Mouse (Mus musculus) thymus, postnatal 14 days (tissue): Measurements from ENCODE around the gene Rpl38.

Source experiments
- DNase-seq: peaks from one replicate; pipeline ENCODE4 v3.0.0; 2021

Rpl38 gene

DNA sequence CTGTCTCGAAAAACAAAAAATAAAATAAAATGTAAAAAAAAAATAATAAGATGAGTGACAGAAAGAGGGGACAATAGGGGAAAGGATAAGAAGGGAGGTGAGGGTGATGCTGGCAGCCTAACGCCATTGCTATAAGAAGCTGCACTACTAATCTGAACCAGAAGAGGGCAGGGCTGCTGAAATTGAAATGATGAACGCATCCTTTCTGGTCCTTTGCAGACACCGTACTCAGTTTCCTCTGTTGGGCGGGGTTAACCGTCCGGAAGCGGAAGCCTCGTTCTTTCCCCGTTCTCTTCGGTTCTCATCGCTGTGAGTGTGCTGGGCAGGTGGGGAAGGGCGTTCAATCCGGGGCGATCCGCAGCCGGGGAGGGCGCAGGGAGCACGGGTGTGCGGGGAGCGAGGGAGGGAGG lies at the start of gene Rpl38:
TSS of gene Rpl38 (plus strand) at position 224 of the 410 bp plus-strand sequence.
- DNase-seq = peak; percentile 94

DNA sequence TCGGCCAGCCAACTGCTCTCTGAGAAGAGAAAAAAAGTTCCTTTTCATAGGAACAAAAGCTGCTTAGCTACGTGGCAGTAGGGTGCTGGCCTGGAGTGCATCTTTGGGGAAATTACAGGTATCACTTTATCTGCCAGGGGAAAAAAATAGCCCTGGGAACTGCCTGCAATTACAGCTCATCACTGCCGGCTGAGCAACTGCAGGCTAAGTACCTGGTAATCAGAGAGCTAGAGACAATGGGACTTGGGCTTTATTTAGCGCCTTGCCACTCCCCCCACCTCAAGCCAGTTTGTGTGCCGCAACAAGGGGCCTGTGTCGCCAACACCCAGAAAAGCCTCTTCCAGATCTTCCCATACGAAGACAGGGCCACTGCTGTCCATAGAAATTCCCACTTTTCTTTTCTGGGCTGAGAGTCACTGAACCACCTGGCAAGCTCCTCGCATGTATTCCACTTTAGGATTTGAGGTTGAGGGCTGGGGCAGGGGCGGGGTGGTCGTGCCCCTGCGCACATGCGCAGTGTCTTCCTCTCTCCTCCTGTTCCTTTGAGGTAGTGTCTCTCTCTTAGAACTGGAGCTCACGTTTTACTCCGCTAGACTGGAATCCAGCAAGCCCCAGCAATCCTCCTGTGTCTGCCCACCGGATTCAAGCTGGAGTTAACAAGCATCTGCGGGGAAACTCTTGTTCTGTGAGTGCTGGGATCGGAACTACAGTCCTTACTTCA lies 49.5 kb upstream of the Rpl38 start:
- DNase-seq = no peak

DNA sequence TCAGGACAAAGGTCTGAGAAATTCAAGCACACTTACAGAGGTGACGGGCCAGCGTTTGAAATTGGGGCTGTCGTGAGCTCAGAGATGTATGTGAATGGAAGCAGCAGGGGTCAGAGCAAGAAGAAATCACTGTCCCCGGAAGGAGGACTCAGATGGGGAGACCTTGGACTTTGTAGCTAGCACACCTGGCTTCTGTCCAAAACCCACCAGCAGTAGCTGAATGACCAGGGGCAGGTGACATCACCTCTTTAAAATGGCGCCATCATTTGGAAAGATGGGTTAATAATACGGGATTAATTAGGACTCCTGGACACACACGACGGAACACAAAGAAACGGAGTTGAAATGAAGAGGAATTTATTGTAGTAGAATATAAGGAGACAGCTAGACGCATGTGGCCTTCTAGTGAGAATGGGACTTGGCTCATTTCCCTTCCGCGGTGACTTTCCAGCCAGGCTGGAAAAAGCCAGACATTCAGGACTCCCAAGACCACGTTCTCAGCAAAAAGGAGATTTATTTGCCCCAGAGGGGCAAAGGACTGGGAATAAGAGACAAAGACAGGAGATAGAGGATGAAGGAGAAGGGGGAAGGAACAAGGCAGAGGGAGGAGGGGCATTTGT lies 42.1 kb upstream of the Rpl38 start:
- no peak for DNase-seq

DNA sequence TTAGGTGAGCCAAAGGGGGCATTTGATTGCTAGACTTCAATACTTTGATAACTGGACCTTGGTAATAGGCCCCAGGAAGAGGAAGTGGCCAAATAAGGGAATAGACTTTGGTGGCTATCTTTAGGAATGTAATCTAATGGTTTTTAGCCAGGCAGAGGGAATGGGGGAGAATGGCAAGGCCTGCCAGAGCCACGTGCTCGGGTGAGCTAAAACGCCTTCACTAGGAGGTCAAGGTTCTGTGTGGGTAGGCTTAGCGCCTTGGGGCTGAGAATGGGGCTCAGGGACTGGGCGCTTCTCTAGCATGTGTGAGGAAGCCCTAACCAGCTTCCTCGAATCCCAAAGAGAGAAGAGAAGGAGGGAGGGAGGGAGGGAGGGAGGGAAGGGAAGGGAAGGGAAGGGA lies 41.3 kb upstream of the Rpl38 start:
- no peak for DNase-seq

DNA sequence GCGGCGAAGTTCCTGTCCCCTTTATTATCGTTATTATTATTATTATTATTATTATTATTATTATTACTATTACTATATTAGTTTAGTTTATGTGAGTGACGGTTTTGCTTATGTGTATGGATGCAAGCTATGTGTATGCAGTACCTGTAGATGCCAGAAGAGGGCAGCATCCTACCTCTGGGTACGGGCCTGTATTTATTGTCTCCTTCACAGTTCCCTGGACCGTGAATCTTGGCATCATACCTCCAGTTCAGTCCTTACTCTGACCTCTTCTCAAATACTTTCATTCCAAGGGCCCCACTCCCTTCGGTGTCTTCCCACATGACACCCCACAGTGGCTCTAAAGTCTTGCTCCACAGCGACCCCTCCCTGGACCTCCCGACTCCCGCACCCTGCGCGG lies 40.3 kb upstream of the Rpl38 start:
- peak; percentile 21 for DNase-seq

DNA sequence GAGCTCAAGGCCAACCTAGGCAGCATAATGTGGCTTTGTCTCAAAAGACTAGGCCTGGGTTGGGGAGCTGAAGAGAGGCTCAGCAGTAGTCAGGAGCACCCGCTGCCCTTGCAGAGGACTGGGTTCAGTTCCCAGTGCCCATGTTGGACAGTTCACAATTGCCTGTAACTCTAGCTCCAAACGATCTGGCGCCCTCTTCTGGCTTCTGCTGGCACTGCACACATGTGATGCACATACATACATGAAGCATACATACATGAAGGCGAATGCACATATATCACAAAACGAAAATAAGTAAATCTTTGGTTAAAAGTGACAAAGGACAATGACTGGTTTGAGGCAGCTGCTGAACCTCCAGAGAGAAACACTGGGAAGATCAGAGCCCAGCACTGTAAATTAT lies 38.3 kb upstream of the Rpl38 start:
- DNase-seq = peak; percentile 14

DNA sequence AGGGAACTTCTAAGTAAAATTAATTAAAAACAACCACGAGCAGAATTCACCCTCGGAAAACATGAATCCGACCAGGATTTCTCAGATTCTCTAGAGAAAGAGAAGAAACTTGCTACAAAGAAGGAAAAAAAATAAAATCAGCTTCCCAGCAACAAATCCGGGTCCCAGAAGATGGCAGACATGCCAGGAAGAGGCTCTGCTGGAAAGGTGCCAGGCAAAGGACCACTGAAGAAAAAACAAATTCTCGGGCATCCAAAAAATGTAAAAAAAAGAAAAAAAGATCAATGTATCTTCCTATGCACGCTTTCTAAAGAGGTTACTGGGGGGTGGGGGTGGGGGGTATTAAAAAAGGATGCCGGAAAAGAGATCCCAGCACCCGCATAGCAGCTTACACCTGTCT lies 36.1 kb upstream of the Rpl38 start:
- no peak for DNase-seq

DNA sequence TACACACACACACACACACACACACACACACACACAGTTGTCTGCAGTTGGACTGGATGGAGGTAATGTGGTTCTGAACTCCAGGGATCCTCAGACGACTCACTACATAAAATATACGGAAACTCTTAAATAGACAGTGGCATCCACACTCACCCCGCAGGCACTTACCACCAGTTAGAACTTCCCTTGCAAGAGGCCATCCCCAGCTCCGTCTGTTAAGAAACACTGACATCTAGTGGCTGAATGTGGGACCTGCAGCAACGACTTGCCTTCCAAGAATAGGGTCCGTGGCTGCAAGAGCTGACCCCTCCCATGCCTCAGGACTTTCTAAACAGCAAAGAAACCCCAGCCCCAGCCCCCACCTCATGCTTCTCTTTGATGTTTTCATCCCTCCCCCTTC lies 32.0 kb upstream of the Rpl38 start:
- peak; percentile 86 for DNase-seq

DNA sequence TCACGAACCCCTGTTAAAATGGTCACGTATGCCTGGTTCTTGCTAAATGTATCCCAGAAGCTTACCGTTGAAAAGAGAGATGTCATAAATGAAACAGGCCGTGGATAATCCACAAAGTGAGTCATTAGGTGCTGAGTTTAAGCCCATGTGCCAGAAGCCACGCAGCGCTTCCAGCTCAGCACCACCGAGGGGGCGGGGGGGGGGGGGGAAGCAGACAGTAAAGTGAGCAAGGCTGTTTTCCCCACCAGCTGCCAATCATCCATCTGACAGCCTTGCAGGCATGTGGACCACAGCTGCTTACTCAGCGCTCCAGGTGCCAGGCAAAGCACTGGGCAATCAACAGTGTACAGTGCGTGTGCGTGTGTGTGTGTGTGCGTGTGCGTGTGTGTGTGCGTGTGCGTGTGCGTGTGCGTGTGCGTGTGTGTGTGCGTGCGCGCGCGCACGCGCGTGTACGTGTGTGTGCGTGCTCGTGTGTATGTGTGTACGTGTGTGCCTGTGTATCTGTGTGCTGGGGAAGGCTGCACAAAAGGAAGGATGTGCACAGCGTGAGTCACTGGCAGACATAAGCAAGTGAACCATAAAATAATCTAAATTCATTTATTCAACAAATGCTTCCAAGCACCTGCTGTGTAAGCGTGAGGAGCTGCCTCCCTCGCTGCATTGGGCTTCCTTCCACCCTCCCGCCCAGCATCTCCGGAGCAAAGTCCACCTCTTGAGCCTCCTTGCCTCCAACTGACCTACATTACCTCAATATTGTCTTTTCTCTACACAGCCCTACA lies 31.4 kb upstream of the Rpl38 start:
- no peak for DNase-seq

DNA sequence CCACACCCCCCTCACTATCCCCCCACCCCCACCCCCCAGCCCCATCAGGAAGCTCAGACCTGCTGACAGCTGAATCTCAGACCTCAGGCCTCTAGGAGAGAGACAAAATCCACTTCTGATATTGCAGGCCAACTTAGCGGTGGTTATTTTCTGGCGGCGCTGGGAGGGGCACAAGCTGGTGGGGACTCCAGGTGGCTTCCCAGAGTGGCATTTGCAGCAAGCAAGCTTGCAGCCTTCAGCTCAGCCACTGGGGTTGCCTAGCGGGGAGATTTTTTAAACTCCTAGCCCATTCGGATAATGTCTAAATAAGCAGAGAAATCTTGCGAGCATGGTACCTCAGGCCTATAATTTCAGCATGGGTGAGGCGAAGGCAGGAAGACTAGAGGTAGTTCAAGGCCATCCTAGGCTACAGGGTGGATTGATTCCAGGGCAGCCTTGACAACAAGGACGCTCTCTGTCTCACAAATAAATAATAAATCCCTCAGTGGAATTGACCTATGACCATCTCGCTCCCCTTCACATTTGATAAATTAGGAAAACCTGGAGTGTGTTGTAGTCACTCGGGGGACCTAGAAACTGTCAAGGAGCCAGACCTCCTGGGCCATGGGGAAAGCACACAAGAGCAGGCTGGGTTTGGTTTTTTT lies 29.6 kb upstream of the Rpl38 start:
- no peak for DNase-seq

DNA sequence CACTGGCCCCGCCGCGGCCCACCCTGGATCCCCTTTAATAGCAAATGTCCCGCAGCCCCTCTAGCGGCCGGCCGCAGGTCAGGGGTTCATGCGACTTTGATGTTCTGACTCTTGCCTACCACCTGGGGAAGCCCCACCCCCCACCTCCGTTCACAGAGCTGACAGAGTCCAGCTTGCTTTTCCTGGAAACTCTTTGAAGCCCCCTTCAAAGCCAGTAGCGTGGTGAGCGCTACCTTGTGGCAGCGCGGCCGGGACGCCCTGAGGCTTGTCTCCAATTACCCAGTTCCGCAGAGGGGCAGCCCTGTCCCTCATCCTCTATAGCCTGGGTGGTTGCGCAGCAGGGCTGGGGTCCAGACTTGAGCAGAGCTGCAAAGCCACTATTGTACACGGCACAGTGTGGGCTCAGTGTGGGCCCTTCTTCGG lies 28.6 kb upstream of the Rpl38 start:
- peak; percentile 28 for DNase-seq

DNA sequence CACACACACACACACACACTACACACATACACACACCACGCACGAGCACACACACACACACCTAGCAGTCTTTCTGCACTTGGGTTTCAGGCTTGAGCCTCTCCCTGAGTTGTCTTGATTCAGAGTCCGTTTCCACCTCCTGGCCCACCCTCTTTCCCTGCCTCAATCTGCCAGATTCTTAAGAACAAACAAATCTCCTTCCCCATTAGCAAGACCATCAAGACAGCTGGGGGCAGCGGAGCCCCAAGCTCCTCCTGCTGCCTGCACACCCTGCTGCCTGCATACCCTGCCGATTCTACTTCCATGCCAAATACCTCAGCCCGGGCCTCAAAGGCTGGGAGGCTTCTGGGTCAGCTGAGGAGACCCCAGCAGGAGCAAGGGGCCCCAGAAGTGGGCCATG lies 27.7 kb upstream of the Rpl38 start:
- no peak for DNase-seq

DNA sequence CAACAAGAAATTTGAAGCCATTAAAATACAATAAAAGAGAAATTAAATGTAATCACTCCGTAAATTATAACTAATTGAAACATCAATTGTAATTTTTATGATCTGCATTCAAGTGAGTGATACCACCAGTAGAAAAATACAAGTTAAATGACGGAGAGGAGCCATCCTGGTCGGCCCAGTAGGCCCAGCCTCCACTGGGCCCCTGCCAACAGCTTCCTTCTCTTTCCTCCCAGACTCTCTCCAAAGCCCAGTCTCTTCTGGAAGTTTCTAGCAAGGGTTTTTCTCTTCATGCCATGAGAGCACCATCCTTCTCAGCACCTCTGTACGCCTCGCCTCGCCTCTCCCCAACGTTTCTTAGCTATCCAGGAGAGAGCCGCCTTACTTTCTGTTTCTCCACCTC lies 27.2 kb upstream of the Rpl38 start:
- DNase-seq = no peak

DNA sequence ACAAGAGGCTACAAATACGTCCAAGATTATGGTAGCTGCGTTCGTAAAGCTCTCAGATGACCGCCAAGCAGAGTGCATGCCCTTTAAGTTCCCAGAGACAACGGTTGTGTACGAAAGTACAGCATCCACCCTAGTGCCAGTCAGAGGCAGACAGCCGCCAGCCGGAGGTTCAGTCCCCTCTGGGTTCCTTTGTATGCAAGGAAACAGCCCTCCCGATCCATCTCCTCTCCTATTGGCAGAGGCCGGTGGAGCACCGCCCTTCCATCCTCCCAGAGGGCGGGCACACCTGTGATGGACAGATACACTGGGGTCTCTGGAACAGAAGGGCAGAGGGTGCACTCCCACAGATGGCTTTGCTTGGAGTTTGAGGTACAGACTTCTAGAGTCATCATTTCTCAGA lies 26.1 kb upstream of the Rpl38 start:
- DNase-seq = no peak

DNA sequence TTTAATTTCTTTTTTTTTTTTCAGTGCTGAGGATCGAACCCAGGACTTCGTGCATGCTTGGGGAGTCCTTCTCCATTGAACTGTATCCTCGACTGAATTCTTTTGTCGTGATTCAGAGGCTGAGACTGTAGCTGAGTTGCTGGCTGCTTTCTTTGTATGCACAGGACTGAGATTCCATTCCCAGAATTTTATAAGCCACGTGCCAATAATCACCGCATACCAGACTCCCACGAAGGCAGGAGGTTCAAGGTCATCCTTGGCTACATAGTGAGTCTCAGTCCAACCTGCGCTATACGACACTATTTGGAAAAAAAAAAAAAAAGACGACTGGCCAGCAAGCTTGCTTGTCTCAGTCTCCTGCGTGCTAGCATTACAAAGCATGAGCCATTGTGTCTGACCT lies 25.4 kb upstream of the Rpl38 start:
- no peak for DNase-seq

DNA sequence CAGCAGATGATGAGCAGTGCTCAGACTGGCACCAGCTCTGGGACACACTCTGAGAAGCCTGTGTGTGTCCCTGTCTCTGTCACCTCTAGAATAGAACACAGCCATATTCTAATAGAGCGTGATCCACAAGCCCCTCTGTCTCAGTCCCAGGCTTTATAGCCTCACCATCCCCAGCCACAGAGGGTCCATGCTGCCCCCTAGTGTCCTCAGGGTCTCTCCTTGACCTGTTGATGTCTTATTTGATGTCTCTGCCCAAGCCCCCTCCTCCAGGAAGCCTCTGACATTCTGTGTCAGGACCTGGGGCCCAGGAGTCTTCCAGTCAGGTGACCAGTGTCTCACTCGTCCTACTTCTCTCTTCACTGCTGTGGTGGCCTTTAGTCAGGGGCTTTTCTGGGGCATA lies 24.2 kb upstream of the Rpl38 start:
- DNase-seq = no peak

DNA sequence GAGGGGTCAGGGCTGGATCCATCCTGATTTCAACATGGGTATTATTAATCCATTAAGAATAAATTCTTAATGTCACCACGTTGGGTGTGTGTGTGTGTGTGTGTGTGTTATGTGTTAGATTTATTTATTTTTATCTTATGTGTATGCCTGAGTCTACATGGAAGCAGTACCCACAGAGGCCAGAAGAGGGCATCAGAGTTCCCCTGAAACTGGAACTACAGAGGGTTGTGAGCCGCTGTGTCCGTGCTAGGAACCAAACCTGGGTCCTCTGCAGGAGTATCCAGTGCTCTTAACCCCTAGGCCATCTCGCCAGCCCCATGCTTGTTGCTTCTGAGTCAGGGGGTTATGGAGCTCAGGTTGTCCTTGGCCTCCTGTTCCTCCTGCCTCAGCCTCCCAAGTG lies 18.8 kb upstream of the Rpl38 start:
- no peak for DNase-seq

DNA sequence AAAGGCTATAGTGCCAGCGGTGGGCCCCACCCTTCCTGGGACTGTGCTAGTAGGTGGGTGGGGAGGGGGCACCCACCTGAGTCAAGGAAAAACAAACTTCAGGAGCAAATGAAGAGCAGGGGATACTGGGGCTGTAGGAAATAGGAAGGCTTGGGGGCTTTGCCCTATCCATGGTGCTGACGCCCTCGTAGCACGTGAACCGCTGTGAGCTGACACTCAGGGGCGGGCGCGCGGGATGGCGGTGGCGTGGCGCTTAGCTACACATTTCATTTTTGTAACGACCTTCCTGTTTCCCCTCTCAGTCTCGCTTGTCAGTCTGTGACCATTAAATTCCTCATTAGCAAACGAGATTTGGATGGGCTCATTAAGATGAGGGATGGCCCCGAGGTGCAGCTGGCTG lies 15.8 kb upstream of the Rpl38 start:
- DNase-seq = peak; percentile 35

DNA sequence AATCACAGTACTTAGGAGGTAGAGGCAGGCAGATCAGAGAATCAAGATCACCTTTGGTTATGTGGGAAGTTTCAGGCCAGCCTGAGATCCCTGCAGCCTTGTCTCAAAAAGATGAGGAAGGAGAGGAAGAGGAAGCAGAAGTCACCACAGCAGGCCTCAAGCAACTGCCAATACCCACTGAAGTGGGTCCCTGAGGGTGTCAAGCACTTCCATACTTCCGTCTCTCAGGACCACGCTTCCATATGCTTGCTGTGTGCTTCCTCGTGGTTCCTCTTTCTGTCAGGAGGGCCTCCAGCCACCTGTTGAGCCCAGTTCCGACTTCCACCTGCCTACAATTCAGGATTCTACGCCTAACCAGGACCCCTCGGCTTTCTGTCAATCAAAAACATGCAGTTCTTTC lies 14.7 kb upstream of the Rpl38 start:
- no peak for DNase-seq

DNA sequence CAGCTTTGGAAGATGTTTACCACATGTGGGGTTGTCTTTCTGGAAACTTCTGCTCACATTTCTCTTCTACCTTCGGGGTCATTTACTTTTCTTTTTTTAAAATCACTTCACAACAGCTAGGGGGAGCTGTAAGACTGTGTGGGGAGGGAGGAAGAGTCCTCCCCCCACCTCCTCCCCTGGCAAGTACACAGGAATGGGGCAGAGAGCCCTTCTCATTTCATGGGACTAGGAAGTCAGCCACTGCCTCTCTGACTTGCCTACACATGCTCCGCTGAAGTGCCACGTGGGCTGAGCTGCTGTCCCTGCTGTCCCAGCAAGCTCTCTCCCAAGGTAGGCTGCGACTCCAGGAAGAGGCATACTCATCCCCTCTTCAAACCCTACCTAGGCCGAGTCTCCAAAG lies 13.8 kb upstream of the Rpl38 start:
- DNase-seq = no peak

DNA sequence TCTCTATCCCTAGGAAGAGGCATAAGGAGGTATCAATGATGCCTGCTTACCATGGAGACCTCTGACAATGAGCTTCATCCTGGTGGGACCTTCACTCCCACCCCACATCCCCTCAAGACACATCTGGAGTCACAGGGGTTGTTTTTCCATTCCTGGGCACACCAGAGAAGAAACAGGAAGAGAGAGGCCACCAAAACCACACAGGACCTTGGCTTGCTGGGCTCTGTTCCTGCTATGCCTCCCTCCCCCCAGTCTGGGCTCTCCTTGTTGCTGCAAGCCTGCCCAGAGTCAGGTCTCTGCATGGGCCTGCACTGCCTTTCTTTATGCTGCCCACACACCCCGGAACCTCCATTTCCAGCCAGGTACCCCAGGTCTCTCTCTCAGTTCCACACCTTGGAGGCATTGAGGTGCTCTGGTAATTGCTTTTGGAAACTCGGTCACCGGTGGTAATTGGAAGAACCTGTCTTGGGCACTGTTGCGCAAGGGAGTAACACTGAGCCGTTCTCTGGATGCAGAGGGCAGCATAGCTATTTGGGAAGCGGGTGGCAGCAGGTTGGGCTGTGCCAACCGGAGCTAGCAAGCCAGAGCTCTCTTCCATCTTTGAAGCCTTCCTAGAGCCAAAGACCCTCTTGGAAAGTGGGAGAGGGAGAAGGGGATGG lies 12.8 kb upstream of the Rpl38 start:
- DNase-seq = no peak

DNA sequence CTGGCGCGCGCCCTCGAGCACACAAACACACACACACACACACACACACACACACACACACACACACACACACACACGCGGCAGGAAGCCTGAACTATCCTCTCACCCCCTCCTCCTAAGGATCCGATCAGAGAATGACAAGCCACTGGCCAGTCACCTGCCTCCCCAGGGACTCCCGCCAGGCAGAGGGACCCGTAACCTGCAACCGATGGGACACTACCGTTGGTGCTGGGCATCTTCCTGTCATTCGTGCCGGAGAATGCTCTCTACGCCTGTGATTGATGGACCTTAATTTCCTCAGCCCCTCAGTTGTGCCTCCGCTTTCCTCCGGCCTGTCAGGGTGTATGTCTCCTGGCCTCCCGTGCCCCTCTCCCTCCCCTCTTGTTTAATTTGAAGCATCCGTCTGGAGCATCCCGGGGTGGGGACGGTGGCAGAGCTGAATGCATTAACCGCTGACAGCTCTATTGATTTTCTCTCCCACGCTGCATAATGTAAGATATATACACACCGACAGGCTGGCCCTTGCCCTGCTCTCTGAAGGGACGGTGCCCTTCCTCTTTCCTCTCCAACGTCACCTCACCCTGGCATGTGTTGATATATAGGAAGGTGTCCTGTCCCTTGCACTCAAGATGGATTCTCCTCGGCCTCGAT lies 11.2 kb upstream of the Rpl38 start:
- DNase-seq = no peak

DNA sequence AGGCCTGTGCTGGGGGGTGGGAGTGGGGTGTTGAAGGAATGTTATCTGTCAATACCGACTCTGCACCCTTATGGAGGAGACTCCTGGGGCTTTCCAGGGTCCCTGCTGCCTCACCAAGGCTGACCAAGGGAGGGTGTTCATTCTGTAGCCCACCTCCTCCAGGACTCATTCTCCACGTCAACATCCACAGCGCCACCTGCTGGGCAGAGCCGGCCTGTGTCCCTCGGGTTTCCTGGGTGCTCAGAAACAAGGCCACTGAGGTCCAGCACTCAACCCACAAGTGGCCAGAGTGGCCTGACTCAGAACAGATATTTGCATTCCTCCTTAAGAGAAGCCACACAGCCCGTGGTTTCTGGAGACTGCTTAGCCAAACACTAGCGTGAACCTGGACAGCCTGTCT lies 10.6 kb upstream of the Rpl38 start:
- DNase-seq = peak; percentile 71
